Mouse (Mus musculus) embryonic facial prominence, embryonic 12.5 days (tissue): Measurements from ENCODE around the gene Gfpt1. TPM values are rescaled to one million over a fixed set of nuclear protein-coding genes. Genes with fewer than 3 reads are reported as not detected.
"Not testable (repeated sequence)": the region's sequence is repeated elsewhere in the genome, so short reads cannot be mapped to it uniquely, and the experiment has no call there.

Experiments used
- ATAC-seq: fragments of 200-750 bp; cut with Nextera tagmentation; 2 replicates; pipeline ENCODE4 v1.8.0; 2017; ENCODE audit not compliant: insufficient number of reproducible peaks, insufficient read depth, low FRiP score, low TSS enrichment
- H3K27ac ChIP-seq: fragments of 300-500 bp; sonication (generic); 2 replicates; pipeline ENCODE4 v1.5.1; 2016; ENCODE audit warnings: mild to moderate bottlenecking
- H3K27me3 ChIP-seq: fragments of 300-500 bp; sonication (generic); 2 replicates; pipeline ENCODE4 v1.6.1; 2016; ENCODE audit warnings: mild to moderate bottlenecking, moderate library complexity
- H3K36me3 ChIP-seq: fragments of 300-500 bp; sonication (generic); 2 replicates; pipeline ENCODE4 v1.6.1; 2016; ENCODE audit warnings: mild to moderate bottlenecking
- H3K4me1 ChIP-seq: fragments of 300-500 bp; sonication (generic); 2 replicates; pipeline ENCODE4 v1.6.1; 2016
- H3K4me2 ChIP-seq: fragments of 300-500 bp; sonication (generic); replicated peaks from 2 replicates; pipeline ENCODE4 v1.6.1; 2016; ENCODE audit warnings: mild to moderate bottlenecking, moderate library complexity
- H3K4me3 ChIP-seq: fragments of 300-500 bp; sonication (generic); 2 replicates; pipeline ENCODE4 v1.5.1; 2016; ENCODE audit warnings: mild to moderate bottlenecking
- H3K9ac ChIP-seq: fragments of 300-500 bp; sonication (generic); 2 replicates; pipeline ENCODE4 v1.6.1; 2016; ENCODE audit warnings: mild to moderate bottlenecking, moderate library complexity
- H3K9me3 ChIP-seq: fragments of 300-500 bp; sonication (generic); 2 replicates; pipeline ENCODE4 v1.6.1; 2016; ENCODE audit warnings: mild to moderate bottlenecking, moderate library complexity
- WGBS: fragments of 180-500 bp; shearing (Covaris S2); methylation state at CpG from one replicate; pipeline ENCODE4 v1.1.7; 2016; 5-methylcytosine and 5-hydroxymethylcytosine counted together
- polyA plus RNA-seq: library from polyadenylated mRNA; unstranded; fragments of >200 nt; fragmentation: Nextera tagmentation; extraction: Ambion mirVana; gene quantifications from 2 replicates; pipeline ENCODE4 v1.2.1, GENCODE M21; 2016

Gfpt1 gene
- polyA plus RNA-seq, 1 experiment from 2014 or later = 23.5 TPM

DNA sequence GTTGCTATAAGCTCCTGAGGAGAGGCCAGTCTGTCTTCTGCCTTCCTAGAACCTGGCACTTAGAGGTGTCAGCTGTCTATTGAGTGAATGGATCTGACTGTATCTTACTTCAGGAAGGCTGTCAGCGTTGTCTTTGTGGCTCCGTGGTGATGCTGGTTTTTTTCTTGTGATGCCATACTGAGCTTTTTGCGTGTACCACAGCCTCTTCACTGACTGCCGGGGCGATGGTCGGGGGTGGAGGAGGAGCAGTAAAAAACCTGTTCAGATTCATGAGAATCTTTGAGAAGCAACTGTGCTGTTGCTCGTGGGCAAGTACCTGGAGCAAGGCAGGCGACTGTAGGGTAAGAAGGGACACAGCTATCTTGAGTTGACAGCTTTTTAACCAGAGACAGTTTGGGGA lies 23.8 kb upstream of the Gfpt1 start:
- Histone ChIP-seq H3K9me3 (peaks cover 5% of the 10 kb centered on the region; the same call in 1 of the 2 replicates), H3K27me3 (no peaks in the 10 kb centered on the region), H3K4me3 (no peak overlapping the region), H3K9ac (no peak overlapping the region), H3K27ac (no peak overlapping the region), H3K4me1 (no peaks in the 10 kb centered on the region), H3K36me3 (peaks cover 66% of the 10 kb centered on the region), H3K4me2 (no peak overlapping the region)
- no peak for ATAC-seq
- 90% methylated on average over 8 of the region's 8 CpGs for WGBS

GRCm38 (mm10) chr6:87021791-87022190 lies 20.9 kb upstream of the Gfpt1 start:
- ATAC-seq = no peak
- H3K4me3 ChIP-seq = no peak overlapping the region
- no peaks in the 10 kb centered on the region for H3K4me1 ChIP-seq
- no peak overlapping the region for H3K4me2 ChIP-seq
- WGBS = 98% methylated on average over 12 of the region's 12 CpGs
- H3K9ac ChIP-seq = no peak overlapping the region
- no peaks in the 10 kb centered on the region for H3K27me3 ChIP-seq
- H3K9me3 ChIP-seq = peaks cover 5% of the 10 kb centered on the region; the same call in 1 of the 2 replicates
- H3K36me3 ChIP-seq = peaks cover 73% of the 10 kb centered on the region
- H3K27ac ChIP-seq = no peak overlapping the region

DNA sequence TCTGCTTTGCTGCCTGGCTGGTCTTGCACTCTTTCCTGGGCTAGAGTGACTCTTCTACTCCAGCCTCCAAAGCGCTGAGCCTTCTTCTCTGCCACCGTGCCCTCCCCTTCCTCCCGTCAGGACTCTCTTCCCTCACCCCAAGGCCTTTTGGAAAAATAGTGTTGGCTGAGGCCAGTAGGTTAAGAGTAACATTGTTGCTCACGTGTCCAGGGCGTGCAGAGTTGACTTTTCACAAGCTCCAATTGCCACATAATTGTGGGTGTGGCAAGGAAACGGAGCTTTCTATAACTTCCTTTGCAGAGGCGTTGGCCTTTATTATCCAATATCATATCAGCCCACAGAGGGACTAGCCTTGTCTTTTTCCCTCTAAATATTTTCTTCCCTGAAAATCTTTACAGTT lies 15.7 kb upstream of the Gfpt1 start:
- Histone ChIP-seq H3K27me3 (no peaks in the 10 kb centered on the region), H3K9me3 (no peaks in the 10 kb centered on the region), H3K4me3 (no peak overlapping the region), H3K27ac (no peak overlapping the region), H3K4me1 (no peaks in the 10 kb centered on the region), H3K36me3 (peaks cover 51% of the 10 kb centered on the region), H3K4me2 (no peak overlapping the region), H3K9ac (no peak overlapping the region)
- WGBS = 82% methylated on average over 7 of the region's 7 CpGs
- ATAC-seq = no peak

DNA sequence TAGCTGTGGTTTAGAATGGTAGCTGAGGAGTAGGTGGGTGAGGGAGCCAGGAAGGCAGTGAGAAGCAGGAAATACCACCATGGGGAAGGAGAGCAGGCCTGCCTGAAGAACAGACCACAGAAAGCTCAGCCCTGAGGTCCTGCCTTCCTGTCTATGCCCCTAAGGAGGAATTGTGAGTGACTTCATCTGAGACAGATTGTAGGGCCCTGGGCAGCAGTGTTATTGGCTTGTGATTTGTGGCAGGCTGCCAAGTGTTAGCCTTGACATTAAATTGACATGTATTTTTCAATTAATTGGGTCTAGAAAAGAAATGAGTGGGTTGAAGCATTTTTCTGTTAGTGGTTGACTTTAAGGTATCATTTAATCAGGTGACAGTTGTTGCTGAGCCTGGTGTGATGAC lies 13.8 kb upstream of the Gfpt1 start:
- Histone ChIP-seq H3K4me2 (no peak overlapping the region), H3K9ac (no peak overlapping the region), H3K9me3 (no peaks in the 10 kb centered on the region), H3K4me3 (no peak overlapping the region), H3K4me1 (no peaks in the 10 kb centered on the region), H3K36me3 (peaks cover 42% of the 10 kb centered on the region), H3K27me3 (no peaks in the 10 kb centered on the region), H3K27ac (no peak overlapping the region)
- ATAC-seq = no peak

GRCm38 (mm10) chr6:87031310-87031709 lies 11.3 kb upstream of the Gfpt1 start:
- H3K4me1 ChIP-seq, H3K9me3 ChIP-seq, ATAC-seq, H3K4me3 ChIP-seq, H3K4me2 ChIP-seq, H3K27ac ChIP-seq, H3K9ac ChIP-seq, H3K27me3 ChIP-seq: not testable (repeated sequence)
- H3K36me3 ChIP-seq = peaks cover 22% of the 10 kb centered on the region
- 88% methylated on average over 7 of the region's 7 CpGs for WGBS

- WGBS = 89% methylated on average over 3 of the region's 3 CpGs
- no peak overlapping the region for H3K27ac ChIP-seq
- no peaks in the 10 kb centered on the region for H3K4me1 ChIP-seq
- no peak overlapping the region for H3K4me2 ChIP-seq
- H3K27me3 ChIP-seq = no peaks in the 10 kb centered on the region
- ATAC-seq = no peak
- H3K9me3 ChIP-seq = no peaks in the 10 kb centered on the region
- H3K4me3 ChIP-seq = no peak overlapping the region
- no peak overlapping the region for H3K9ac ChIP-seq
- H3K36me3 ChIP-seq = peaks cover 13% of the 10 kb centered on the region; the same call in 1 of the 2 replicates
Measured at GRCm38 (mm10) chr6:87032401-87032800, 10.2 kb upstream of the Gfpt1 start.

DNA sequence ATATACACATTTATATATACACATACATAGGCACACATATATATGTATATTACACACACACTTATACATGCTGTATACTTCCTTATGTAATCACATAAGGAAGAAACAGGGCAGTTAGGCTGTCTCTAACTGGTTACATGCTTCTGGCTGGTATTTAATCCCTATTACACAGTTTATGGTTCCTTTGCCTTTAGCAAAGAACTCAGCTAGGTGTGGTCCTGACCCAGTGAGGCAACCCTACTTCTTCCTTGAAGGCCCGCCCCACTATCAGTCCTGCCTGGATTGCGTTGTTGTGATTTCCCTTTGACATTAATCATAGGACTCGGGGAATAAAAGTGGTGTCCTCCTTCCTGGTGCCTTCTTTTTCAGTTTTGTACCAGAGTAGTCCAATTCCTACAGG lies 8.3 kb upstream of the Gfpt1 start:
- Histone ChIP-seq H3K9me3 (no peaks in the 10 kb centered on the region), H3K9ac (no peak overlapping the region), H3K27ac (no peak overlapping the region), H3K4me3 (no peak overlapping the region), H3K27me3 (no peaks in the 10 kb centered on the region), H3K4me2 (no peak overlapping the region), H3K36me3 (no peaks in the 10 kb centered on the region), H3K4me1 (no peaks in the 10 kb centered on the region)
- no peak for ATAC-seq
- WGBS = 90% methylated on average over 3 of the region's 3 CpGs

- no peaks in the 10 kb centered on the region for H3K27me3 ChIP-seq
- WGBS = 84% methylated on average over 10 of the region's 10 CpGs
- no peak overlapping the region for H3K9ac ChIP-seq
- no peaks in the 10 kb centered on the region for H3K4me1 ChIP-seq
- no peaks in the 10 kb centered on the region for H3K9me3 ChIP-seq
- H3K4me3 ChIP-seq = no peak overlapping the region
- no peaks in the 10 kb centered on the region for H3K36me3 ChIP-seq
- no peak overlapping the region for H3K27ac ChIP-seq
- no peak for ATAC-seq
- H3K4me2 ChIP-seq = no peak overlapping the region
Measured at GRCm38 (mm10) chr6:87037826-87038620, 4.6 kb upstream of the Gfpt1 start.

DNA sequence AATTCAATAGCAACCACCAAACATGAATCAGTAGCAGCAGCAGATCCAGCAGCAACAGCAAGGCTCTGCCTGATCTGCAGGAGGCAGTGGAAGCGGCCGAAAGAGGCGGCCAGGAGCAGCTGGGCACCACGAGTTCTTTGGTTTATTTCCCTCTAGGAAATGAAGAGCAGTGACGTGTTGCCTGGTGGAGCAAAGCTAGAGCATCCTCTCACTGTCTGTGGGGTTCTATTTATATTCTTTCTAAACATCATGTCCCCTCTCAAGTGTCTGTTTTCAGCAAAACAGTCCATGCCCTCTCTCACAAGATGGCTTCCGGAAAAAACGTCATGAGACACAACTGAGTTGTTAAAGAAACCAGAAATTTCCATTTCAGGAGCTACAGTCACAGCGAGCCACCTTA lies 3.5 kb upstream of the Gfpt1 start:
- Histone ChIP-seq H3K4me2 (no peak overlapping the region), H3K27ac (no peak overlapping the region), H3K27me3 (no peaks in the 10 kb centered on the region), H3K4me1 (peaks cover 7% of the 10 kb centered on the region), H3K36me3 (no peaks in the 10 kb centered on the region), H3K9me3 (no peaks in the 10 kb centered on the region), H3K9ac (no peak overlapping the region), H3K4me3 (no peak overlapping the region)
- ATAC-seq = no peak
- WGBS = 92% methylated on average over 8 of the region's 8 CpGs

- H3K9me3 ChIP-seq = no peaks in the 10 kb centered on the region
- WGBS = 69% methylated on average over 4 of the region's 4 CpGs
- no peak for ATAC-seq
Measured at GRCm38 (mm10) chr6:87040971-87041370, 1.7 kb upstream of the Gfpt1 start.

GRCm38 (mm10) chr6:87041431-87041830 lies 1.2 kb upstream of the Gfpt1 start:
- Histone ChIP-seq H3K9me3 (no peaks in the 10 kb centered on the region), H3K27me3 (no peaks in the 10 kb centered on the region), H3K4me2 (peak overlapping the region; percentile 74), H3K4me1 (peaks cover 7% of the 10 kb centered on the region), H3K9ac (no peak overlapping the region), H3K36me3 (no peaks in the 10 kb centered on the region), H3K4me3 (no peak overlapping the region), H3K27ac (peak overlapping the region; percentile 97)
- ATAC-seq = no peak
- WGBS = 89% methylated on average over 7 of the region's 7 CpGs

More at GRCm38 (mm10) chr6:87040971-87041370, 1.7 kb upstream of the Gfpt1 start:
- Histone ChIP-seq H3K27me3 (no peaks in the 10 kb centered on the region), H3K27ac (peak overlapping the region; percentile 71), H3K36me3 (no peaks in the 10 kb centered on the region), H3K4me3 (no peak overlapping the region), H3K9ac (no peak overlapping the region), H3K4me2 (no peak overlapping the region), H3K4me1 (peaks cover 7% of the 10 kb centered on the region)

DNA sequence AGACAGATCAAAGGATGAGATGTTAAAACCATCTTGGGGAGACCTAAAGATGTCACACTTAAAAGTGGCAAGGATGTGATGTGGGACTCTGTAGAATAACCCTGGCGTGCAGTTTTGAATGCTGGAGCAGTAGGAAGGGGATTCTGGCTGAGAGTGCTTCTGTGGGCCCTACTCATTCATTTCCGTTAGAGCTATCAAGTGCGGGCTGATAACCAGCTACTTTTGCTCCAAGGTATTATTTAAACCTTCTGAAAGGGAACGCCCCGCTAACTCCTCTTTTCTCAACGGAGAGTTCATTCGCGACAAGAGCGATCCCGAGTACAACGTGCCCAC lies 676 bp upstream of the Gfpt1 start:
- no peaks in the 10 kb centered on the region for H3K27me3 ChIP-seq
- no peaks in the 10 kb centered on the region for H3K9me3 ChIP-seq
- H3K4me3 ChIP-seq = peak overlapping the region; percentile 96
- no peak for ATAC-seq
- WGBS = under 1% methylated on average over 11 of the region's 11 CpGs
- H3K36me3 ChIP-seq = no peaks in the 10 kb centered on the region
- H3K27ac ChIP-seq = peak overlapping the region; percentile 97
- H3K4me1 ChIP-seq = peaks cover 7% of the 10 kb centered on the region
- peak overlapping the region; percentile 92 for H3K9ac ChIP-seq
- H3K4me2 ChIP-seq = peak overlapping the region; percentile 74
